Mouse (Mus musculus): ENCODE measurements around the gene Zfp668.
A peak's percentile ranks its signal among the peaks of the same experiment; 100 is the strongest.
"Not testable (repeated sequence)": the region's sequence is repeated elsewhere in the genome, so short reads cannot be mapped to it uniquely, and the experiment has no call there.

Zfp668 gene

DNA sequence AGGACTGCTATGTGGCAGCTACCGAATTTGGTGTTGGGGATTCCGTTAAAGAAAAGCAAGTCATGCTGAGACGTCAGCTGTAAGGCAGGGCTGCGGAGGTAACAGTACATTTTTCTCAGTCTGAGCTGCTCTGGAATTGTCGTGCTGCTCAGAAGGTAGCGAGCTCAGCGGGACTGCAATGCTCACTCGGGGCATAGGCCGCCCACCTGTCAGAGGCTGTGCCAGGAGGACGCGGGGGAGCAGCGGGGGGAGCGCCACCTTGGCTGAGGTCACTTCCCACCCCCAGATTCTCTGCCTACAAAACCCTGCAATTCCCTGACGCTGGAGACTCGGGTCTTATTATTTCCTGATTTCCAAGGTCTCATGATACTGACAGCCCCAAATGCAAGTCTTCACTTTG is 35.7 kb downstream of the Zfp668 start:
- DNase-seq = peak; percentile 80

DNA sequence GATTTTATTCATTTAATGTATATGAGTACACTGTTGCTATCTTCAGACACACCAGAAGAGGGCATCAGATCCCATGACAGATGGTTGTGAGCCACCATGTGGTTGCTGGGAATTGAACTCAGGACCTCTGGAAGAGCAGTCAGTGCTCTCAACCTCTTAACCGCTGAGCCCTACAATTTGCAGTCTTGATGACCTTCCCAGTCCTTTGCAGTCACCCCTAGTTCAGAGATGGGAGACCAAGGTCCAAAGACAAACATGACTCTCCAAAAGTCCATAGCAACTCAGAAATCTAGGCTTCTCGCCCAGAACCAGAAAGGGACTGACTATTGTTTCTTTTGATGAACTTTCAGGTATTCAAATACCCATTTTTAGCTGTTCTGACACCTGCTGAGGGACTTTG is 36.6 kb downstream of the Zfp668 start:
- DNase-seq = not testable (repeated sequence)

DNA sequence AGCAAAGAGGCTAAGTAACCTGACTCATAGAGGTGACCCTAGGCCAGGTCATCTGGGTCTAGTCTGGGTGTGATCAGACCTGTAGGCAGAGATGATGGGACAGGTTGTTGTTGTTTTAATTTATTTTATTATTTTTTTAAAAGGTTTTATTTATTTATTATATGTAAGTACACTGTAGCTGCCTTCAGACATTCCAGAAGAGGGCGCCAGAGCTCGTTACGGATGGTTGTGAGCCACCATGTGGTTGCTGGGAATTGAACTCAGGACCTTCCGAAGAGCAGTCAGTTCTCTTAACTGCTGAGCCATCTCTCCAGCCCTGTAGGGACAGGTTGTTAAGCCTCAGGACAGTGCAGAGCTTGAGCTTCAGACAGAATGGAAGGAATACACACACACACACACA is 38.8 kb downstream of the Zfp668 start:
- DNase-seq = not testable (repeated sequence)

DNA sequence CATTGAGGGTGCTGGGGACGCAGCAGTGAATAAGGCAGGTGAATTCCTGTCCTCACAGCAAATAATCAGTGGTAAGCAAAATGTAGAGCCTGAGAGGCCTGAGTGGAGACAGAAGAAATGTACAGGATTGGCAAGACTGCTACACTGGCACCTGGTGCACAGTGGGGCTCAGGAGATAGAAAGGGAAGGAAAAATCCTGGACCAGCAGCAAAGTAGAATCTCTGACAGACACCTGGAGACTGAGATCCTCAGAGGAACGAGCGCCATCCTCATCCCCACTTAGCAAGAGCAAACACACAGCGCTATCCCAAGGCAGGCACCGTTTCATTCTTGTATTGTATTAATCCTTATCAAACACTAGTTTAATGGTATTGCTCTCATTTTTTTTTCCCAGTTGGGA is 39.2 kb downstream of the Zfp668 start:
- DNase-seq = no peak

DNA sequence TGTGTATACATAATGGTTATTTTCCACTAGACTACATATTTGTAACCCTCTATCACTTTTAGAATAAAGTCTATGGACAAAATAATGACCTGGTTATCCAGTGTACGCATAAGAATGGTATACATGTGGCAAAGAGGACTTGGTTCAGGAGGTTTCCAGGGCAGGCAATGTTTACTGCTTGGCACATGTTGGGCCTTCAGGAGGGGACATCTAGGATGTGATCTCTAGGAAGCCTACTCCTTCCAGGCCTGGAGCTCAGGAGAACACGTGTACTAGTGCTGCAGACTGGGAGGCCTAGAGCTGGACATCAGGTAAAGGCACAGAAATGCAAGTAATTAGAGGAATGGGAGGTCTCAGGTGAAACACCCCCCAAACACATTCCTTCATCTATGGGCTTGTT is 41.1 kb downstream of the Zfp668 start:
- no peak for DNase-seq

DNA sequence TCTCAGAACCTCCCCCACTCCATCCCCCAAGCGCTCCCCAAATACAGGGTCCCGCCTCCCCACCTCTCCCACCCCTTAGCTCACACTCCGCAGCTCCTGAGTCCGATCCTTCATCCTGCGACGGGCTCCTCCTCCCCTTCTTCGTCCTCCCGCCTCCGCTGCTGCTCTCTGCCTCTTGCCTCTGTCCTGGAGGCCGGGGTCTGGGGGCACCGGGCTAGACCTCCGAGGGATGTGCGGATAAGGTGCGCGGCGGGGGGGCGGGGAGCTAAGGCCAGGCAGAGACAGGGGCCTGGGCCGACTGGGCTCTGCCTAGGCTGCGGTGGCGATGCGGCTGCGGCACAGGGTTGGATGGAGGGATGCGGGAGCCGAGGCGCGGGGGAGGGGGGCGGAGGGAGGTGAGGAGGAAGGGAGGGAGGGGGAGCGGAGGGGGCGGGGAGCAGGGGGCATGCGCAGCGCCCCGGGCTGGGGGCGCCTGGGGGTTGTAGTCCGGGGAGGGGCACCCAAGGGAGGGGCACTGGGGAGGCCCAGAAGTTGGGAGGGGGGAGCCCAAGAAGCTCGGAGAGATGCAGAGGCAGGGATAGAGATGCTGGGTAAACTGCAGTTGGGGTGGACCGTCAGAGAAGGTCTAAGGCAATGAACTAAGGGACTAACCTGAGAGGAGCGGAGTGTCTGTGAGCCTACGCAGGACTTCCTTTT is 52.3 kb downstream of the Zfp668 start, which contains the start of the genes Stx4a and Stx1b:
Gene Stx4a (plus strand): TSS at position 119 of the 696 bp plus-strand sequence.
Gene Stx1b (minus strand): TSS at position 374 of the 696 bp plus-strand sequence.
- peak; percentile 55 for DNase-seq

DNA sequence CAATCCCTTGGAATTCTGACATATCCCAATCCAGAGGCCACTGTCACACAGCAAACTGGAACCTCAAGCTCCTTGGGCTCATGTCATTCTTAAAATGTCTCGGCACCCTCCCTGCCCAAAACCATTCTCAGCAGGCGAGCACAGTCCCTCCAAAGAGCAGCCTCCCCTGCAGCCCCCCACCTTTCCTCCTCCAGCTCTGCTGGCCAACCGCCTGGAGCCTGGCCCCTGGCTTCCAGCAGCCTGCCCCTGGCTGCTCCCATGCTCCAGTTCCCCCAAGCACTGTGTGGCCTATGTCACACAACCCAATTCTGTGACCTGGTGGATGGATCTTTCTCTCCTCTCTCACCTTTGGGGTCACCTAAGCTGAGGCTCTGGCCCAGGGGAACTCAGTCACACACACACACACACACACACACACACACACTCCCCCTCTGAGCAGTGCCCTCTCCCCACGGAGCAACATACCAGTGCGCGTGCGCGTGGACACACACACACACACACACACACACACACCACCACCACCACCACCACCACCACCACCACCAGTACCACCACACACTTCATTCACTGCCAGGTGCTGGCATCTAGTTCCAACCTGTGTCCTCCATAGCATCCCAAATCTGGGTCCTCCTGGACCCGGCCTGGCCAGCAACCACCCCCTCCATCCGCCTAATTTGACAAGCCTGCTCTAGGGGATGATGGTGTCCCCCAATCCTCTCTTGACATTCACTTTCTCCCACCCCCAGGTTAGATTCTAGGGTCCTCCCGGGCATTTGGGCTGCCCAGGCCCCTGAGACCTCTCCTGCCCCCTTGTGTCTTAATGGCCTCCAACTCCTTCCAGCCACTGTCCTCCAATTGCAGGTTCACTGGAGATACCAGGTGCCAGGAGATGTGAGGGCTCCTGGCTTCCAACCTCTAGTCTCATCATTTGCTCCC is 53.1 kb downstream of the Zfp668 start:
- no peak for DNase-seq

DNA sequence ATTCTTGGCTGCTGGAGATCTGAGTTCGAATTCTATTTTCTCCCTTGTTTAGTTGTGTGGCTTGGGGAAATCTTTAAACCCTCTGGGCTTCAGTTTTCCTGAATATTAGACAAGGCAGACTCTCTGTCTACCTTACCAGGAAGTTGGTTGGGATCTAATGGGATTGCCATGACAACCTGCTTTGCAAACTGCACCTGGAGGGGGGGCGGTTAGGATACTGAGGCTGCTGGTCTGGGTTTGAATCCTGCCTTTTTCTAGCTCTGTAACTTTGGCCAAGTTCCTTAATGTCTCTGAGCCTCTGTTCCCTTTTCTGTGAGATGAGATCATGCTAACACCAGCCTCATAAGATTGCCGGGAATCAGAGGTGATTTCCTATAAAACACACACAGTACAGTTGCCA is 54.1 kb downstream of the Zfp668 start:
- no peak for DNase-seq

DNA sequence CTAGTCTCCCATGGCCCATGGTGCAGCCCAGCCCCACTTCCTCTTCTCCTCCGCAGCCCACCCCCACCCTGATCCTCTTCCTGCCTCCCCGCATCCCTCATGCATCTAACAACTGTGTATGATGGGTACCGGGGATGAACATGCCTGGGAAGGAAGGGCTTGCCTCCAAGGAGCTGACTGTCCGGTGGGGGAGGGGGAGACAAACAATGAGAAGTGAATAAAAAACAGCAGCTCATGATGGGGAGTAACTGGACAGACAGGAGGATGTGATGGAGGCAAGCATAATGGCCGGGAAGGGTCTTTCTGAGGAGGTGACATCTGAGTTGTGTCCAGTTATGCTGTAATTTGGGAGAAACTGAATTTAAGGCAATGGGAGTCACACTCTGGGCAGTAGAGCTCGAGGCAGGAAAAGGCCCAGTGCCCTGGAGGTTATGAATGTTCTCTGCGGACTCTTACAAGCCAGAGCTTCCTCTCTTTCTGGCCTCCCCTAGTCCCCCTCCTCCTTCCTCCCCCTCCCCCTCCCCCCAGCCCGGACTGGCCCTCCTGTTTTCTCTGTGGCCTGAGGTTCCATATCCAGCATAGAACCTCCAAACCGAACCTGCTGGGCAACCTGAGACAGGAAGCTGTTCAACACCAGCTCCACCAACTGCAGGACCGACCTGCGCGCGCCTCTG is 55.7 kb downstream of the Zfp668 start:
- no peak for DNase-seq

DNA sequence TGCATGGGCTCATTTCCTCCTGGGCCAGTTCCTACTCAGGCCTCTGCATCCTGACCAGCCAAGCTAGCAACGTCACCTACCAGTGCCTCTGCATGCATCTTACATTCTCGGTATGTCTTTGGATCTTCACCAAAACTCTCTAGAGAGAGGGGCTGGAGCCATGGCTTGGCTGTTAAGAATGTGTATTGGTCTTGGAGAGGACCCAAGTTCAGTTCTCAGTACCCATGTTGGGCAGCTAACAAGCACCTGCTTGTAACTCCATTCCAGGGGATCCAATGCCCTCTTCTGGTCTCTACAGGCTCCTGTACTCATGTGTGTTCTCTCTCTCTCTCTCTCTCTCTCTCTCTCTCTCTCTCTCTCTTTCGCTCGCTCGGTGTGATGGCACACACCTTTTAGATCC is 58.9 kb downstream of the Zfp668 start:
- DNase-seq = no peak

DNA sequence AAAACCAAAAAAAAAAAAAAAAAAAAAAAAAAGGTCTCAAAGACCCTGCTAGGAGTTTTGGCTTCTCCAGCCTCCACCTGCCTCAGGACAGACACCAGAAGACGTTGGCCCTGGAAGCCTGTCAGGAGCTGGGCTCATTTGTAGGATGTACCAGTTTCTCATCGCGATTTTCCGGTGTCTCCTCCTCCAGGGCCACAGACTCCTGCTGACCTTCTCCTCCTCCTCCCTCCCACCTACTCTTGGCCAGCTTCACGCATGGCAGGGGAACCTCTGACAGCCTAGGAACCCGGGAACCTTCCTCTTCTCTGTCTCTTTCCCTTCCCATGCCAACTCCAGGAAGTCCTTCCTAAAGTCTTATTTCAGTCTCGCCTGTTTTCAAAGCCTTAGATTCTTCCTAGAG is 59.6 kb downstream of the Zfp668 start:
- DNase-seq = no peak

DNA sequence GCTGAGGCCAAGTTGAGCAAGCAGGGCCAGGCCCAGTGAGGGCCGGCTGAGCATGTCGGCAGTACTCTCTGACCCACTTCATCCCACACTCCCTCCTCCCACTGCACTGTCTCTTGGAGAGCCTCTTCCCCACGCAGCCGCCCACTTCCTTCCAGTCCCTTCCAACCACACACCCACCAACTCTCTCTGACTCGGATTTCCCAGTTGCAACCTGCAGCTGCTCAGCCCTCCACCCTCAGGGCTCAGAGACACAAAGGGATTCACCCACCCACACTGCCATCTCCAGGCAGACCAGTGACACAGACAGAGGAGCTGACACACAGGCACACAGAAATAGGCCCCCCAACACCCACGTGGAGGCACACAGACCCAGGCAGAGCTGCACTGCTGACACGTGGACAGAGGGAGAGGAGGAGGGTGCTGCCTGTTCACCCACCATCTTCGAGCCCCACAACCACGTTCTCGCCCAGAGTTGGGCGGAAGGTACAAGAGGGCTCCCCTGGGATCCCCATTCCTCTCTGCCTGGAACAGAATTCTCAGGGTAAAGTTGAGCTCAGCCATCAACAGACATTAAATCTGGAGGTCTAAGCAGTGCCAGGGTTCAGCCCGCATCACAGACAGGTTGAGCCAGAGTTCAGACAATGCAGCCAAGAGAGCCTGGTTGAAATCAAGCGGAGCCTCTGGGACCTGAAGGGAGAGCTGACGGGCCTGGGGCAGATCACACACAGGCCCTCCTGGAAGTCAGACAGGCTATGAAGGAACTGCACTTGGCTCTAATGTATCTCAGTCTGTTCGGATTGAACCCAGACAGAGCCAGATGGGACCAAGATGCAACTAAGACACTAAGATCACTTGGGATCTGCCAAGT is 60.4 kb downstream of the Zfp668 start:
- peak; percentile 77 for DNase-seq

DNA sequence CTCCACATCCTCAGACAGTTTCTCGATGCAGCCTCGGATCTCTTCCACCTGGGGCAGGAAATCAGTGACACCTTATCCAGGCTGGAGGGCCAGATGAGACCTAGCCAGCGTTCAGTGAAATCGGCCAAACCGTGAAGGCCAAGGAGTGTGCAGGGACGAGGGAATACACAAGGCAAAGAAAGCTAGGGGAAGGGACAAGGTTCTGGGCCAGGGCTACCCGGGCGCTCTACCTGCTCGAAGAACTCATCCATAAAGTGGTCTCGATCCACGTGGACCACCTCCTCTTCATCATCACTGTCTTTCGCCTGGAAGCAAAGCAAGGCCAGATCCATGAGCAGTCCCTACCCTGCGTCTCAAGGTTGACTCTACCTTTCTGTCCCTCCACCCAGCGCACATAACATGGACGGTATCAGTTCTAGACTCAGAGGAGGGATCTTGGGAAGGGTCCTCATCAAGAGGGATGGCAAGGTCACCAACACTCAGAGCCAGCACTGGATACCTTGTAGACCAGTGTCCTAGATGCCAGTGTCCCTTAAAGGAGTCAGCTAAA is 61.4 kb downstream of the Zfp668 start:
- no peak for DNase-seq

DNA sequence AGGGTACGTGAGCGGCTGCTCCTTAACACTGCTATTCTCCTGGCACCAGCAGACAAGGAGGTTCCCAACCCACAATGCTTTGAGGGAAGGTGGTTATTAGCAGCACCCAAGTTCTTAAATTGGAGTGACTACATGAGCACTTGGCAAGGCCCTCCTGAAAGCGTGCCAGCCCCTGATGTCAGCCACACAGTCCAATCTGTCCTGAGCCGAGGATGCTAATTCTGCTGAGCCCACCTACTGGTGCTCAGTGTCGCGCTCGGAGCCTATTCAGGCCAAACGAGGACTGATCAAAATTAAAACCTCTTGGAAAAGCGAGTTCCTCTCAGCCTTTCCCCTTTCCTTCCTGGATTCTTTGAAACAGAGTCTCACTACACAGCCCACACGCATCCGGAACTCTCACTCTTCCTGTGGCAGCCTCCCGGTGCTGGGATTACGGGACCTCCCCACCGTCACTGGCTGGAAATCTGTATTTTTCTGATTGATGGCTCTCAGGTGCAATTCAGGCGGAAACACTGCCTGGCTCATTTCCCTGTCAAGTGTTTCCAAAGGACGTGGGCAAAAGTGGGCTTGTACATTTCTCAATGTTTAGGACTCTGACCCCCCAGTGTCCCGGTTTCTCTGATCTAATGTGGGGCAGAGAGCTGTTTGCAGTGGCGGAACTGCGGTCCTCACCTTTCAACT is 62.2 kb downstream of the Zfp668 start:
- no peak for DNase-seq

DNA sequence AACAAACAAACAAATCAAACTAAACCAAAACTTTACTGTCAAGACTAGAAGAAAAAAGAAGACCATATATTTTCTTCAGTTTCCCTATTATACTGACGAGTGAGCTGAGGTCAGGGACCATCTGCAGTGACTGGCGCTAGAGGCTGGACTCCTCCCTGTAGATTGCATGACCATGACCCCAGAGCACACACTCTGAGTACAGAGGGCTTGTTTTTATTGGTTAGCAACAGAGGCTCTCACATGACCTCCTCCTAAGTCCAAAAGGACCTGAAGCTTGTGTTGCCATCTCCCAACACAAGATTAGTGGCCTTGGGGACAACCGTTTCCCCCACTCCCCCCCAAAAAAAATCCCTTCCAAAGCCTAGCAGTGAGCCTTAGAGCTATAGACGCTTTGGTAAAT is 62.8 kb downstream of the Zfp668 start:
- no peak for DNase-seq

All from thymus, postnatal 4 days (tissue).